Mouse (Mus musculus) neural tube, embryonic 12.5 days (tissue): ENCODE measurements around the gene Pak2. TPM values are rescaled to one million over a fixed set of nuclear protein-coding genes. Genes with fewer than 3 reads are reported as not detected.

Experiments
- ATAC-seq: fragments of 200-750 bp; cut with Nextera tagmentation; 2 replicates; pipeline ENCODE4 v1.8.0; 2017; ENCODE audit warnings: low read depth, mild to moderate bottlenecking, moderate TSS enrichment, moderate library complexity; ENCODE audit not compliant: low FRiP score
- H3K27ac ChIP-seq: fragments of 300-500 bp; sonication (generic); 2 replicates; pipeline ENCODE4 v1.5.1; 2016
- H3K27me3 ChIP-seq: fragments of 300-500 bp; sonication (generic); replicated peaks from 2 replicates; pipeline ENCODE4 v1.6.1; 2016; ENCODE audit warnings: mild to moderate bottlenecking
- H3K36me3 ChIP-seq: fragments of 300-500 bp; sonication (generic); 2 replicates; pipeline ENCODE4 v1.6.1; 2016; ENCODE audit warnings: mild to moderate bottlenecking
- H3K4me1 ChIP-seq: fragments of 300-500 bp; sonication (generic); 2 replicates; pipeline ENCODE4 v1.6.1; 2016
- H3K4me2 ChIP-seq: fragments of 300-500 bp; sonication (generic); replicated peaks from 2 replicates; pipeline ENCODE4 v1.6.1; 2016; ENCODE audit warnings: mild to moderate bottlenecking
- H3K4me3 ChIP-seq: fragments of 300-500 bp; sonication (generic); 2 replicates; pipeline ENCODE4 v1.5.1; 2016
- H3K9ac ChIP-seq: fragments of 300-500 bp; sonication (generic); 2 replicates; pipeline ENCODE4 v1.6.1; 2016; ENCODE audit warnings: mild to moderate bottlenecking
- H3K9me3 ChIP-seq: fragments of 300-500 bp; sonication (generic); 2 replicates; pipeline ENCODE4 v1.6.1; 2016; ENCODE audit warnings: mild to moderate bottlenecking
- WGBS: fragments of 180-500 bp; shearing (Covaris S2); methylation state at CpG from one replicate; pipeline ENCODE4 v1.1.7; 2016; 5-methylcytosine and 5-hydroxymethylcytosine counted together
- polyA plus RNA-seq: library from polyadenylated mRNA; unstranded; fragments of >200 nt; fragmentation: Nextera tagmentation; extraction: Ambion mirVana; gene quantifications from 2 replicates; pipeline ENCODE4 v1.2.1, GENCODE M21; 2016

The Pak2 gene
- polyA plus RNA-seq, 1 experiment from 2014 or later = 45.4 TPM

DNA sequence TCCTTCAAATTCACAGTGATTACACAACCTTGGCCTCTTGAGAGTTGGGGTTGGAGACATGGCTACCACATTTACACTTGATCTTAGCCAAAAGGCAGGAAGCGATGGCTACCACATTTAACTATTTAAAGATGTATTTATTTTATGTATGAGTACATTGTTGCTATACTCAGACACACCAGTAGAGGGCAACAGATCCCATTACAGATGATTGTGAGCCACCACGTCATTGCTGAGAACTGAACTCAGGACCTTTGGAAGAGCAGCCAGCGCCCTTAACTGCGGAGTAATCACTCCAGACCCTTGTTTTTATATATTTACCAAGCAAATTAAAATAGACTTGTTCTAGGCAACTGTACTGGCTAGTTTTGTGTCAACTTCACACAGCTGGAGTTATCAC, 36.8 kb downstream of the Pak2 start:
- no peak overlapping the region for H3K27ac ChIP-seq
- no peak overlapping the region for H3K4me2 ChIP-seq
- no peaks in the 10 kb centered on the region for H3K9me3 ChIP-seq
- no peaks in the 10 kb centered on the region for H3K27me3 ChIP-seq
- 93% methylated on average over 4 of the region's 4 CpGs for WGBS
- peaks cover 62% of the 10 kb centered on the region for H3K36me3 ChIP-seq
- H3K9ac ChIP-seq = no peak overlapping the region
- ATAC-seq = no peak
- no peak overlapping the region for H3K4me3 ChIP-seq
- no peaks in the 10 kb centered on the region for H3K4me1 ChIP-seq

DNA sequence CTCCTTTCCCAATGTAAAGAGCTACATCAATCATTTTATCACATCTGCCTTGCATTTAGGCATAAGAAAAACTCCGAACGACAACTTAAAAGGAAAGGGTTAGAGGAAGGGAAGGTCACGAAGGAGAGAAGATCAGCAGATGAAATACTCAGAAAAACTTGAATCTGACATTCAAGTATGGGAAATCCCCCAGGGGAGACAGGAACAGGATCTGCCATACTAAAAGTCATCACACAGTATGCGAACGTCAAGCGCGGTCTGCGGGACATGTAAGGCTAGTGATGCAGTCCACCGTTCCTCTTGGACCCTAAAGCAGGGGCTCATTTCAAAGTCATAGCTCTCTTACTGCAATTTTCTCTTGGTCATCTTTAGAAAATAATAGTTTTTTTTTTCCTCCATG, 59.5 kb downstream of the Pak2 start:
- 92% methylated on average over 9 of the region's 9 CpGs for WGBS
- ATAC-seq = no peak
- Histone ChIP-seq H3K4me2 (no peak overlapping the region), H3K4me3 (no peak overlapping the region), H3K36me3 (peaks cover 49% of the 10 kb centered on the region), H3K27me3 (no peaks in the 10 kb centered on the region), H3K27ac (no peak overlapping the region), H3K4me1 (no peaks in the 10 kb centered on the region), H3K9me3 (no peaks in the 10 kb centered on the region), H3K9ac (no peak overlapping the region)

DNA sequence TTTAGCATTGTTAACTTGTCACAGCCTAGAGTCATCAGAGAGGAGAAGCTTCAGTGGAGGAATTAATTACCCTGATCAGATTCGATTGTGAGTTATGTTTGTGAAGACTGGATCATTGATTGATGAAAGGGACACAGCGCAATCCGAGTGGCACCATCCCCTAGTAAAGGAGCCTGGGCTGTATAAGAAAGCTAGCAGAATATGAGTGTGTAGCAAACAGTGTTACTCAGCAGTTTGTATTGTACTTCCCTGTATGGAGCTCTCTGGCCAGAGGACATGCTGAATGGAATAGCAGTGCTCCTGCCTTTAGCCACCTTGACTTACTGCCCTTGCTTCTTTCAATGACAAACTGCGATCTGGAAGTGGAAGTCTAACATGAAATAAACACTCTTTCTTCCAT, 68.8 kb downstream of the Pak2 start:
- 85% methylated on average over 4 of the region's 4 CpGs for WGBS
- no peak for ATAC-seq
- Histone ChIP-seq H3K27me3 (no peaks in the 10 kb centered on the region), H3K4me3 (no peak overlapping the region), H3K27ac (no peak overlapping the region), H3K9me3 (no peaks in the 10 kb centered on the region), H3K9ac (no peak overlapping the region), H3K4me1 (no peaks in the 10 kb centered on the region), H3K36me3 (no peaks in the 10 kb centered on the region; the same call in 1 of the 2 replicates), H3K4me2 (no peak overlapping the region)

DNA sequence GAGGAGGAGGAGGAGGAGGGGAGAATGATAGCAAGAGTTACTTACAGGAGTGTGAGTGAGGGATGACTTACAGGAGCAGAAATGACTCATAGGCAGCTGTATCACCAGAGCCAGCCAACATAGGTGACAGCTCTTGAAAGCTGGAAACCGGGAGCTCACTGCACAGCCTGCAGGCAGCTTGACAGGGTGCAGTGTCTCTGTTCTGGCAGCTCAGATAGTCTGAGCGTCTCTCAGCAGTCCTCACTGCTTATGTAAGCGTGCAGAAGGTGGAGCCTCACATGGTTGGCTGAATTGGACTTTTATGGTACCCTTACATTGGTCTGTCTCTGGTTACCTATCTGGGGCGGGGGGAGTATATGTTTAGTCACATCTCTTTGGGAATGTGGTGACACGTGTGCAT, 69.2 kb downstream of the Pak2 start:
- Histone ChIP-seq H3K9ac (no peak overlapping the region), H3K27me3 (no peaks in the 10 kb centered on the region), H3K9me3 (no peaks in the 10 kb centered on the region), H3K4me3 (no peak overlapping the region), H3K4me2 (no peak overlapping the region), H3K4me1 (no peaks in the 10 kb centered on the region), H3K36me3 (no peaks in the 10 kb centered on the region; the same call in 1 of the 2 replicates), H3K27ac (no peak overlapping the region)
- ATAC-seq = no peak
- 48% methylated on average over 5 of the region's 5 CpGs for WGBS

DNA sequence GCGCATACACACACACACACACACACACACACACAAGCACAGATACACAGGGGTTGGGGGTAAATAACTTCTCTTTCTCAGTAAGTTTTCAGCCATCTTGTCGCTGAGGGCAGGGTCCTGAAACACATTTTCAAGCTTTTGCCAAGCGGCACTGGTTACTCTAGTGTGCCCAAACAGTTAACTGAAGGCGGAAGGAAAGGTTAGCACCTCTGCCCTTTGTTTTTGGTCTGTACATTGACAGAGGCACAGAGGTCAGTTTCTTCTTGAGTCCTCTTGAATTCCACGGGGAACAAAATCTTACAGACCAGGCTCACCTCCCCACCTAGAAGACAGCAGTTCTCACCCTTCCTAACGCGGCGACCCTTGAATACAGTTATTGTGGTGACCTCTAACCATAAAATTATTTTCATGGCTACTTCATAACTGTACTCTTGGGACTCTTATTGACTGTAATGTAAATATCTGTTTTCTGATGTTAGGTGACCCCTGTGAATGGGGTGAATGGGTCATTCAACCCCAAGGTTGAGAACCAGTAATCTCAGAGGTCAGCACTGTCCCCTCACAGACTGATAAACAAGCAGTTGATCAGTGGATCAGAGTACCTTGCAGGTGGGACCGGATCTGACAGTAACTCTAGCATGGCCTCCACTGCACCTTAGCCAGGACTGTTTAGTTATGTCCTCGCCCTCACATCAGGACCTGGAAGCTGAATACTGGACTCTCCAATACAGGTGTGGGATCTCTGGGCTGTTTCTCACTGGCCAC, 70.4 kb downstream of the Pak2 start:
- Histone ChIP-seq H3K4me3 (no peak overlapping the region), H3K9ac (no peak overlapping the region), H3K27ac (no peak overlapping the region), H3K27me3 (no peaks in the 10 kb centered on the region), H3K4me1 (0 out of 2 replicates have a peak, but pooled peaks cover under 1% of the 10 kb centered on the region), H3K9me3 (no peaks in the 10 kb centered on the region), H3K4me2 (no peak overlapping the region), H3K36me3 (no peaks in the 10 kb centered on the region; the same call in 1 of the 2 replicates)
- no peak for ATAC-seq
- 74% methylated on average over 10 of the region's 10 CpGs for WGBS

DNA sequence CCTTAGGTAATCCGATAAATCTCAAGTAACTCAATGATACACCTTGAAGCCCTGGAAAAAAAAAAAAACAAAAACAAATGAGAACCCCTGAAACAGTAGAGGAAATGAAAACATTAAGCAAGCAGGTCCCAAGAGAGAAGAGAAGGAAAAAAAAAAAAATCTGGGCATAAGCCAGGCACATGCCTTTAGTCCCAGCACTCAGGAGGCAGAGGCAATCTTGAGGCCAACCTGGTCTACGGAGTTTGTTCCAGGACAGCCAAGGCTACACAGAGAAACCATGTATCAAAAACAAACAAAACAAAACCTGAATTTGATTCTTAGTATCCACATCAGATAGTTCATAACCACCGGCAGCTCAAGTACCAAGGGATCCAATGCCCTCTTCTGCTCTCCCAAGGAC, 74.4 kb downstream of the Pak2 start:
- 94% methylated on average over 3 of the region's 3 CpGs for WGBS
- H3K36me3 ChIP-seq = no peaks in the 10 kb centered on the region
- no peak overlapping the region for H3K9ac ChIP-seq

DNA sequence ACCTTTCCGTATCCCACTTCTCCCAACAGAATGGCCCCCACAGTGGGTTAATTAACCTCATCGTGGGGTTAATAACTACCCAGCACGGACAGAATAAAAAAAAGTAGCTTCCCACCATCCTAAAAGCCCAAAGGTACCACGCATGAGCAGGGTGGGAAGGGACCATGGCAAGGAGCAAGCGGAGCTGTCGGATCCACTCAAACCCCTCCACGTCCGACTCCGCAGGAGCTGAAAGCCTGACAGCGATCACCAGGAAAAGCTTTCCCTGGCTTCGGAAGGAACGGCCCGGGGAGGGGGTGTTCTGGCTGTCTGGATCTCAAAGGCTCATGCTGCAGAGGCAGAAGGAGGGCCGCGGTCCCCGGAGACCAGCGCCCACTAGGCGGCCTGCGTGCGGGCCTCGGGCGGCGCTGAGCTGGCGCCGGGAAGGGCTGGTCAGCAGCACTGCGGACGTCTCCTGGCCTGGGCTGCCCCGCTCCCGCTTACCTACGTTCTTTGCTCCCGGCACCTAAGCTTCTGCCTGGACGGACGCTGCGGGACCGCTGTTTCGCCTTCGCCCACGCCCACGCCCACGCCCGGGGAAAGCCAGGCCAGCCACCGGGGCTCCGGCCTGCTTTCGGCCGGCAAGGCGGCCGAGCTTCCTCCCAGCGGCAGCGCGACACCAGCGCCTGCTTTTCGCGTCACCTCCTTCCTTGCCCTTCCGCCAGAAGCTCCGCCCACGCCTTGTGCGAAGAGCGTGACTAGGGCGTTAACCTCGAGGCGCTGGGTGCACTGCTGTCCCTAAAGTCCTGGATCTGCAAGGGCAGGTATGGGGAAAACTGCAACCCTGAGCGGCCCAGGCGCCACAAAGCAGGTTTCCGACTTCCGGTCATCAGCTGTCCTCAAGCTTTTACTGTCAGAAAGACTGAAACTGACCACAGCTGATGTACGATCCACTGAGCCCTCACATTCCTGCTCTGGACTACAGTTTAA, 76.3 kb downstream of the Pak2 start, which contains the start of gene Senp5:
Senp5 (minus strand) TSS at position 779 of the 969 bp plus-strand sequence.
- ATAC-seq = peak; percentile 94
- H3K4me3 ChIP-seq = peak within 1 kb of the TSS; percentile 97
- H3K27me3 ChIP-seq = no peaks in the 10 kb centered on the region
- WGBS = 1% methylated on average over 66 of the region's 66 CpGs
- no peaks in the 10 kb centered on the region for H3K36me3 ChIP-seq
- no peaks in the 10 kb centered on the region for H3K9me3 ChIP-seq
- H3K9ac ChIP-seq = peak within 1 kb of the TSS; percentile 90
- peak within 1 kb of the TSS; percentile 93 for H3K4me2 ChIP-seq
- 0 out of 2 replicates have a peak within 1 kb of the TSS, but pooled peaks have one; percentile 53 for H3K27ac ChIP-seq
- peaks cover 19% of the 10 kb centered on the region for H3K4me1 ChIP-seq

More for the DNA sequence above, 74.4 kb downstream of the Pak2 start:
- H3K27ac ChIP-seq = no peak overlapping the region
- no peak overlapping the region for H3K4me3 ChIP-seq
- peaks cover 19% of the 10 kb centered on the region for H3K4me1 ChIP-seq
- no peak overlapping the region for H3K4me2 ChIP-seq
- H3K9me3 ChIP-seq = no peaks in the 10 kb centered on the region
- H3K27me3 ChIP-seq = no peaks in the 10 kb centered on the region
- no peak for ATAC-seq

DNA sequence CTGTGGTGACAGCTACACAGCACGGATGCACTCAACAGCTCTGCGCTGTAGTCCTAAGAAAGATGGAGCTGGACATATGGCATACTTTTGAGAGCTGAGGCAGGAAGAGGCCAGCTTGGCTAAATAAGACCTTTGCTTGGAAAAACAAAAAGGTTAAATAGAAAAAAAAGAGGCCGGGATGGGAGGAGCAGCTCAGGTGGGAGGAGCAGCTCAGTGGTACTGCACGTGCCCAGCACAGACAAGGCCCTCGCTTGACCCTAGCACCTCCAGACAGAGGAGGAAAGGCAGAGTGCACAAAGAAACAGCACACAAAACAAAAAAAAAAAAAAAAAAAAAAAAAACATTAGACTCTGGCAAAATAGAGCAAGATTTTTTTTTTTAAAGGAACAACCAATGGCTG, 82.8 kb downstream of the Pak2 start:
- Histone ChIP-seq H3K27me3 (no peaks in the 10 kb centered on the region), H3K9me3 (no peaks in the 10 kb centered on the region), H3K36me3 (peaks cover 14% of the 10 kb centered on the region), H3K9ac (no peak overlapping the region), H3K4me1 (peaks cover 2% of the 10 kb centered on the region; the same call in 1 of the 2 replicates), H3K4me3 (no peak overlapping the region), H3K27ac (no peak overlapping the region), H3K4me2 (no peak overlapping the region)
- no peak for ATAC-seq
- 90% methylated on average over 5 of the region's 5 CpGs for WGBS

DNA sequence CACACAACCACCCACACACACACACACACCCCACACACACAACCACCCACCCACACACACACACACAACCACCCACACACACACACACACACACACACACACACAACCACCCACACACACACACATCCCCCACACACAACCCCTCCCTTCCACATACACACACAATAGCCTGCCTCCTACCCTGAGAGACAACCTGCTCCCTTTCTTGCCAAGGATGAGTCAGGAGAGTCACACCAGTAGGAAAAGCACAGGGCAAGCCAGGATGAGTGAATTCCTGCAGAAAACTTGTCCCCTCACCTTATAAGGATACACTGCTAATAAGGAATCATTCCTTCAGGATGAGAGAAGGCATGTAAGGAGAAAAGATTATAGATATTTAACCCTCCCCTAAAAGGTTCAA, 85.2 kb downstream of the Pak2 start:
- Histone ChIP-seq H3K9me3 (no peaks in the 10 kb centered on the region), H3K27me3 (no peaks in the 10 kb centered on the region), H3K9ac (no peak overlapping the region), H3K4me3 (no peak overlapping the region), H3K4me2 (no peak overlapping the region), H3K27ac (no peak overlapping the region), H3K4me1 (no peaks in the 10 kb centered on the region), H3K36me3 (peaks cover 27% of the 10 kb centered on the region)
- ATAC-seq = no peak

DNA sequence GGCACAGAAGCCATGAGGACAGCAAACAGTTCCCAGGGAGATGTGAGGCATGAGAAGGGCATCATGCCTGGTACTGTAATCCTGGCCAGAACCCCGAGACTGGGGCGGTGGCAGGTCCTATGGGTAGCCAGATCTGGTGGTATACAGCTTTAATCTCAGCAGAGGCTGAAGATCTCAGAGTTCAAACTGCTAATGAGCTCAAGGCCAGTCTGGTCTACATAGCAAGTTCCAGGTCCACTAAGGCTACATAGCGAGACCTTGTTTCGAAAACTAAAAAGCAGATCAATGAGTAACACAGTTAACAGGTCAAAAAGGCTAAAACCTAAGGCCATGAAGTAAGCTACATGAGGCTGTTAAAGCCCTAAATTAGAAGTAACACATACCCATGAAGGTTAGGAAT, 85.9 kb downstream of the Pak2 start:
- no peak overlapping the region for H3K9ac ChIP-seq
- H3K27ac ChIP-seq = no peak overlapping the region
- peaks cover 34% of the 10 kb centered on the region for H3K36me3 ChIP-seq
- ATAC-seq = no peak
- H3K27me3 ChIP-seq = no peaks in the 10 kb centered on the region
- no peaks in the 10 kb centered on the region for H3K4me1 ChIP-seq
- 98% methylated on average over 4 of the region's 4 CpGs for WGBS
- H3K4me2 ChIP-seq = no peak overlapping the region
- H3K4me3 ChIP-seq = no peak overlapping the region
- no peaks in the 10 kb centered on the region for H3K9me3 ChIP-seq

DNA sequence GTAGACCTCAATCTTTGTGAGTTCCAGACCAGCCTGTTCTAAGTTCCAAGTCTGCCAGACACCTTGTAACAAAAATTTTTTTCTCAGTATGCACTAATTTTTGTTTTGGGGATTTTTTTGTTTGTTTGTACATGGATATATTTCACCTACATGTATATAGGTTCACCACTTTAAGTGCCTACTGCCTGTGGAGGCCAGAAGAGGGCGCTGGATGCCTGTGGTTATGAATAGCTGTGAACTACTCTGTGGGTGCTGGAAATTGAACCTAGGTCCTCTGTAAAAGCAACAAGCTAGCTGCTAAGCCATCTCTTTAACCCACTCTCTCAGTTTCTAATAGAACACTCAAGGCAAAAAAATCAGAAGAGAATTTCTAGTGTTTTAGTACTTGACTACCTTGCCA, 87.1 kb downstream of the Pak2 start:
- Histone ChIP-seq H3K4me3 (no peak overlapping the region), H3K9ac (no peak overlapping the region), H3K4me2 (no peak overlapping the region), H3K36me3 (peaks cover 37% of the 10 kb centered on the region), H3K4me1 (no peaks in the 10 kb centered on the region), H3K27ac (no peak overlapping the region), H3K27me3 (no peaks in the 10 kb centered on the region), H3K9me3 (no peaks in the 10 kb centered on the region)
- ATAC-seq = no peak
- WGBS = 51% methylated on average over 1 of the region's 1 CpGs

DNA sequence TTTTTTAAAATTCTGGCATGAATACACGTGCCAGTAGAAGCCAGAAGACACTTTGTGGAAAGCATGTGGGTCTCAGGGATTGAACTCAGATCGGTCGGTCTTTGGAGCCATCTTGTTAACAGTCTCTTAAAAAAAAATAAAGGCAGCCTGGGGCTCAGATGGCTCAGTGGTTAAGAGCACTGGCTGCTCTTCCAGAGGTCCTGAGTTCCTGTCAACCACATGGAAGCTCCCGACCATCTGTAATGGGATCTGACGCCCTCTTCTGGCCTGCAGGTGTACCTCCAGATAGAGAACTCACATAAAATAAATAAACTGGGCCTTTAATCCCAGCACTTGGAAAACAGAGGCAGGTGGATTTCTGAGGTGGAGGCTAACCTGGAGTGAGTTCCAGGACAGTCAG, 98.2 kb downstream of the Pak2 start:
- Histone ChIP-seq H3K36me3 (peaks cover 36% of the 10 kb centered on the region), H3K27me3 (no peaks in the 10 kb centered on the region), H3K9me3 (no peaks in the 10 kb centered on the region), H3K4me3 (no peak overlapping the region), H3K4me1 (no peaks in the 10 kb centered on the region), H3K4me2 (no peak overlapping the region), H3K27ac (no peak overlapping the region), H3K9ac (no peak overlapping the region)
- 79% methylated on average over 5 of the region's 5 CpGs for WGBS
- ATAC-seq = no peak
